Mouse (Mus musculus) brain, embryonic 14.5 days (tissue): ENCODE measurements around the gene Ttll11.

Experiments
- CTCF ChIP-seq: fragments of 200-500 bp; IDR thresholded peaks from 2 replicates; pipeline ENCODE4 v1.5.1; 2012; ENCODE audit warnings: inconsistent platforms, mild to moderate bottlenecking, moderate library complexity, borderline replicate concordance; ENCODE audit not compliant: insufficient read depth, insufficient read length; ENCODE audit errors: extremely low read depth
- POLR2A ChIP-seq: fragments of 200-500 bp; IDR thresholded peaks from 2 replicates; pipeline ENCODE4 v1.6.1; 2012; ENCODE audit warnings: mild to moderate bottlenecking, inconsistent platforms, borderline replicate concordance; ENCODE audit not compliant: poor library complexity, insufficient read depth, insufficient read length, severe bottlenecking; ENCODE audit errors: extremely low read depth

- TF ChIP-seq POLR2A (no peak), CTCF (no peak)
Measured at GRCm38 (mm10) chr2:35860394-35860744, 119.3 kb downstream of the Ttll11 start.
